Mouse (Mus musculus) CH12.LX (cell line): ENCODE measurements at regions not wholly inside any gene's neighbourhood (a gene's known extent, or its start where the extent isn't known, plus 50 kb on each side); places are given as distances from the start of the nearest gene placed in this dataset.

ENCODE experiments used
- DNase-seq: peaks from one replicate; pipeline ENCODE4 v3.0.0-alpha.2; 2013; ENCODE audit errors: extremely low read depth
- H3K27ac ChIP-seq: 2 replicates; pipeline ENCODE4 v1.5.1; 2012; ENCODE audit warnings: low read depth, mild to moderate bottlenecking, control low read depth, moderate library complexity; ENCODE audit not compliant: insufficient read depth
- H3K27me3 ChIP-seq: replicated peaks from 2 replicates; pipeline ENCODE3; 2012; ENCODE audit warnings: inconsistent platforms
- H3K36me3 ChIP-seq, 2 experiments: replicated peaks in 1 of 2; 2 replicates each; pipeline versions ENCODE3 to v1.6.1; 2012; ENCODE audit warnings: inconsistent platforms in 1 of 2, low read length in 1 of 2, mild to moderate bottlenecking in 1 of 2, mixed read lengths in 1 of 2, moderate library complexity in 1 of 2; ENCODE audit not compliant: control insufficient read depth in 1 of 2, insufficient read depth in 1 of 2
- H3K4me1 ChIP-seq, 2 experiments: 2 replicates each; pipeline ENCODE4 v1.6.1; 2012; ENCODE audit warnings: inconsistent platforms in 1 of 2, moderate library complexity in 1 of 2; ENCODE audit not compliant: insufficient read depth in 2 of 2, control insufficient read depth in 1 of 2
- H3K4me2 ChIP-seq: 2 replicates; pipeline ENCODE4 v1.6.1; 2012; ENCODE audit warnings: low read depth, mild to moderate bottlenecking, control low read depth; ENCODE audit not compliant: poor library complexity, insufficient read depth, severe bottlenecking
- H3K4me3 ChIP-seq, 3 experiments: fragments of 150-350 bp in 1 of 3; sonication (generic) in 1 of 3; replicated peaks in 1 of 3; 2 replicates each; pipeline versions ENCODE3 to v1.5.1; 2011 to 2012; ENCODE audit warnings: low read depth in 2 of 3, low read length in 2 of 3, mild to moderate bottlenecking in 2 of 3, moderate library complexity in 2 of 3, control low read depth in 1 of 3, improper control_type of control experiment in 1 of 3, inconsistent platforms in 1 of 3, mixed read lengths in 1 of 3; ENCODE audit not compliant: poor library complexity in 1 of 3
- H3K79me2 ChIP-seq: replicated peaks from 2 replicates; pipeline ENCODE4 v1.6.1; 2012; ENCODE audit warnings: mild to moderate bottlenecking, moderate library complexity; ENCODE audit not compliant: control insufficient read depth, poor library complexity, insufficient read depth, severe bottlenecking; ENCODE audit errors: extremely low read depth
- H3K9ac ChIP-seq: 2 replicates; pipeline ENCODE4 v1.6.1; 2012; ENCODE audit warnings: low read depth, mild to moderate bottlenecking, control low read depth, moderate library complexity; ENCODE audit not compliant: insufficient read depth
- H3K9me3 ChIP-seq: replicated peaks from 2 replicates; pipeline ENCODE3; 2012; ENCODE audit warnings: low read length, inconsistent platforms, mixed read lengths
- BHLHE40 ChIP-seq: IDR thresholded peaks from 2 replicates; pipeline ENCODE4 v1.6.1; 2011; ENCODE audit warnings: mild to moderate bottlenecking, low read depth, low read length, improper control_type of control experiment
- CHD2 ChIP-seq: IDR thresholded peaks from 2 replicates; pipeline ENCODE4 v1.6.1; 2011; ENCODE audit warnings: low read length, improper control_type of control experiment
- E2F4 ChIP-seq: IDR thresholded peaks from 2 replicates; pipeline ENCODE4 v1.6.1; 2011; ENCODE audit warnings: low read depth, low read length, improper control_type of control experiment; ENCODE audit not compliant: insufficient replicate concordance
- ELF1 ChIP-seq: IDR thresholded peaks from 2 replicates; pipeline ENCODE4 v1.6.1; 2014; ENCODE audit warnings: low read depth, mild to moderate bottlenecking, inconsistent platforms, low read length, improper control_type of control experiment
- ETS1 ChIP-seq: conservative IDR thresholded peaks from 2 replicates; pipeline ENCODE4 v1.6.1; 2012; ENCODE audit warnings: low read depth, mild to moderate bottlenecking, inconsistent platforms, low read length, improper control_type of control experiment, moderate library complexity
- KAT2A ChIP-seq: IDR thresholded peaks from 2 replicates; pipeline ENCODE4 v1.6.1; 2012; ENCODE audit warnings: low read length, improper control_type of control experiment, inconsistent platforms; ENCODE audit not compliant: insufficient replicate concordance
- MAFK ChIP-seq: IDR thresholded peaks from 2 replicates; pipeline ENCODE4 v1.6.1; 2011; ENCODE audit warnings: low read length, improper control_type of control experiment; ENCODE audit not compliant: insufficient replicate concordance
- MAX ChIP-seq: IDR thresholded peaks from 2 replicates; pipeline ENCODE4 v1.6.1; 2011; ENCODE audit warnings: low read length, improper control_type of control experiment
- MAZ ChIP-seq: IDR thresholded peaks from 2 replicates; pipeline ENCODE4 v1.6.1; 2012; ENCODE audit warnings: low read depth, mild to moderate bottlenecking, inconsistent platforms, low read length, improper control_type of control experiment, moderate library complexity
- MEF2A ChIP-seq: IDR thresholded peaks from 2 replicates; pipeline ENCODE4 v1.6.1; 2014; ENCODE audit warnings: low read depth, mild to moderate bottlenecking, inconsistent platforms, low read length, improper control_type of control experiment, borderline replicate concordance
- MYC ChIP-seq: IDR thresholded peaks from 2 replicates; pipeline ENCODE4 v1.6.1; 2011; ENCODE audit warnings: low read depth, mild to moderate bottlenecking, improper control_type of control experiment, low read length
- NELFE ChIP-seq: IDR thresholded peaks from 2 replicates; pipeline ENCODE4 v1.6.1; 2011; ENCODE audit warnings: low read depth, low read length, improper control_type of control experiment
- POLR2A ChIP-seq: IDR thresholded peaks from 2 replicates; pipeline ENCODE4 v1.6.1; 2011; ENCODE audit warnings: low read depth, mild to moderate bottlenecking, improper control_type of control experiment, low read length
- POLR2AphosphoS2 ChIP-seq: IDR thresholded peaks from 2 replicates; pipeline ENCODE4 v1.6.1; 2011; ENCODE audit warnings: low read depth, low read length, improper control_type of control experiment
- RCOR1 ChIP-seq: conservative IDR thresholded peaks from 2 replicates; pipeline ENCODE4 v1.6.1; 2012; ENCODE audit warnings: low read depth, mild to moderate bottlenecking, inconsistent platforms, low read length, improper control_type of control experiment
- SIN3A ChIP-seq: IDR thresholded peaks from 2 replicates; pipeline ENCODE4 v1.6.1; 2012; ENCODE audit warnings: low read length, improper control_type of control experiment, inconsistent platforms
- SMC3 ChIP-seq: IDR thresholded peaks from 2 replicates; pipeline ENCODE4 v1.6.1; 2011; ENCODE audit warnings: low read depth, low read length, improper control_type of control experiment
- TCF12 ChIP-seq: IDR thresholded peaks from 2 replicates; pipeline ENCODE4 v1.6.1; 2014; ENCODE audit warnings: low read depth, mild to moderate bottlenecking, inconsistent platforms, low read length, improper control_type of control experiment
- UBTF ChIP-seq: IDR thresholded peaks from 2 replicates; pipeline ENCODE4 v1.6.1; 2012; ENCODE audit warnings: low read depth, mild to moderate bottlenecking, inconsistent platforms, low read length, improper control_type of control experiment, moderate library complexity
- USF2 ChIP-seq: conservative IDR thresholded peaks from 2 replicates; pipeline ENCODE4 v1.6.1; 2011; ENCODE audit warnings: low read depth, low read length, improper control_type of control experiment
- ZC3H11A ChIP-seq: IDR thresholded peaks from 2 replicates; pipeline ENCODE4 v1.6.1; 2012; ENCODE audit warnings: low read depth, mild to moderate bottlenecking, inconsistent platforms, low read length, improper control_type of control experiment
- ZMIZ1 ChIP-seq: IDR thresholded peaks from 2 replicates; pipeline ENCODE4 v1.6.1; 2012; ENCODE audit warnings: low read depth, mild to moderate bottlenecking, inconsistent platforms, low read length, improper control_type of control experiment
- dilution Hi-C: fragments of 300-500 bp; cut with MboI; formaldehyde crosslinking; loops from 2 replicates; pipeline ENCODE4 v1.14.3; 2020; ENCODE audit warnings: low sequenced_read_pairs; ENCODE audit not compliant: extremely low pct_unique_long_range_greater_than_20kb, extremely low pct_ligation_motif_present
- in situ Hi-C: fragments of 300-500 bp; cut with MboI; formaldehyde crosslinking; loops from 3 replicates; pipeline ENCODE4 v1.14.3; 2019; ENCODE audit warnings: low sequenced_read_pairs, low pct_ligation_motif_present, low pct_unique_long_range_greater_than_20kb, mixed read lengths

GRCm38 (mm10) chr14:71299755-71300154 lies 700.1 kb upstream of the Fam160b2 start:
- Histone ChIP-seq H3K9me3 (no peaks in the 10 kb centered on the region), H3K36me3 (no peaks in the 10 kb centered on the region), H3K27me3 (peaks cover 64% of the 10 kb centered on the region), H3K79me2 (no peaks in the 10 kb centered on the region), H3K4me1 (no peaks in the 10 kb centered on the region), H3K9ac (no peak overlapping the region), H3K4me3 (no peak overlapping the region), H3K27ac (no peak overlapping the region), H3K4me2 (no peak overlapping the region)
- no peak for DNase-seq
- in situ Hi-C loops = no loop called here
- dilution Hi-C loops = no loop called here
- TF ChIP-seq POLR2AphosphoS2 (no peak), ZC3H11A (no peak), KAT2A (no peak), SIN3A (no peak), ETS1 (no peak), ELF1 (no peak), TCF12 (no peak), MYC (no peak), CHD2 (no peak), BHLHE40 (no peak), UBTF (no peak)

- Histone ChIP-seq H3K27me3 (peaks cover 49% of the 10 kb centered on the region), H3K4me3 (no peak overlapping the region), H3K27ac (no peak overlapping the region), H3K9me3 (peaks cover 4% of the 10 kb centered on the region), H3K9ac (no peak overlapping the region), H3K36me3 (no peaks in the 10 kb centered on the region), H3K79me2 (no peaks in the 10 kb centered on the region), H3K4me1 (no peaks in the 10 kb centered on the region), H3K4me2 (no peak overlapping the region)
- TF ChIP-seq MAZ (no peak), UBTF (no peak), POLR2A (no peak), MAX (no peak), RCOR1 (no peak), ETS1 (no peak), ZMIZ1 (no peak), SMC3 (no peak), USF2 (no peak), CHD2 (no peak), ELF1 (no peak), KAT2A (no peak), BHLHE40 (no peak), E2F4 (no peak), MAFK (no peak), MEF2A (no peak), NELFE (no peak)
- in situ Hi-C loops = no loop called here
- DNase-seq = no peak
- dilution Hi-C loops = no loop called here
Observed at GRCm38 (mm10) chr14:71281568-71281967, 681.9 kb upstream of the Fam160b2 start.
